8 mouse cellular contexts compared by ENCODE assay signal in the genomic region with DNA sequence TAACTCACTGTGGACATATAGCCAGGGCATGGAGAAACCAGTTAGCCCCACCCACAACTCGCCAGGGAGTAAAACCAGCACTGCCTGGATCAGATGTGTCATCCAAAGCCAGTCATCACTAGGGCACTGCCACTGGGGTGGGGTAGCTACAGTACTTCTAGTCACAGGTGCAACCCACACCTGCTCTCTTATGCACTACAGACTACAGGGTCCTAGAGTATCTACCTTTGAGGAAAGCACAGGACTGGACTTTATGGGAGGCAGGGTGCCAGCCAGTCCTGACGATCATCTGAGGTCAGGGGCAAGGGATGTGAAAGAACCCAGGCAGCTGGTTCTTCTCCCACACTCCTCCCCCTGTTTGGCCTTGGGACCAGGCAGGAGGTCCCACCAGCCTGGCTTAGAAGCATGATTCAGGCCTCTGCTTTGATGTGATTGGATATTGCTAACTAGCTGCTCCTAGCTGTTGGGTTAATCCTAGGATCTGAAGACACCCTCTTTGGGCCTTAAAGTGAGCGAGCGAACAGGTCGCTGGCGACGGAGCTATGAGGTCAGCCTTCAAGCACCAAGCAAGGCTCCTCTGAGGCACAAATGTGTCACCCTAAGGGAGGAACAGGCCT. TPM values are rescaled to one million over a fixed set of nuclear protein-coding genes. Genes with fewer than 3 reads are reported as not detected.
A peak's percentile ranks its signal among the peaks of the same experiment; 100 is the strongest.
DNase-seq lines count a peak whose midpoint lies in the region; ATAC-seq and TF ChIP-seq lines count a peak whose summit lies in the region.

No protein-coding gene starts in this region.

- DNase-seq in ovary, adult 18-20 months (ENCODE audit: low spot score), result peak; percentile 75
- no peak for DNase-seq in ovary, postnatal 10 days (ENCODE audit: low spot score)
- DNase-seq in c-Kit-positive CD71-negative TER-119-negative erythroid progenitor cells, embryonic 14.5 days (ENCODE audit: low read depth), result peak; percentile 35
- peak; percentile 52 to 53 for DNase-seq in heart, adult 9 months (ENCODE audit: low spot score in 2 of 2)
- peak; percentile 59 to 81 for DNase-seq in lung, postnatal 4 days
- peak; percentile 79 for DNase-seq in stomach, postnatal 0 days (ENCODE audit: low spot score)
- DNase-seq in layer of hippocampus, adult 8-10 months (ENCODE audit: low spot score in 2 of 2), result no peak

- H3K36me3 ChIP-seq in kidney, embryonic 16.5 days (ENCODE audit: insufficient read depth, low read length), result peaks cover 28% of the 10 kb centered on the region
- H3K36me3 ChIP-seq in stomach, postnatal 0 days (ENCODE audit: control insufficient read depth, insufficient read depth, low read length), result peaks cover 14% of the 10 kb centered on the region

- H3K4me1 ChIP-seq in kidney, embryonic 16.5 days (ENCODE audit: insufficient read depth, low read length), result peaks cover 19% of the 10 kb centered on the region
- H3K4me1 ChIP-seq in stomach, postnatal 0 days (replicated peaks; ENCODE audit: control insufficient read depth, insufficient read depth), result peaks cover 9% of the 10 kb centered on the region

- peak overlapping the region; percentile 68 for H3K4me2 ChIP-seq in kidney, embryonic 16.5 days (replicated peaks; ENCODE audit: low read depth, low read length)
- peak overlapping the region; percentile 74 for H3K4me2 ChIP-seq in stomach, postnatal 0 days (replicated peaks; ENCODE audit: low read depth)

- WGBS in kidney, embryonic 16.5 days, result 14% methylated on average over 7 of the region's 7 CpGs
- 6% methylated on average over 7 of the region's 7 CpGs for WGBS in stomach, postnatal 0 days

- peak overlapping the region; percentile 78 for H3K27ac ChIP-seq in kidney, embryonic 16.5 days (ENCODE audit: low read length)
- peak overlapping the region; percentile 93 for H3K27ac ChIP-seq in stomach, postnatal 0 days (replicated peaks)

- TF ChIP-seq CTCF in stomach, postnatal 0 days (IDR thresholded peaks at IDR 0.05; ENCODE audit: low read depth), result no peak

- H3K9me3 ChIP-seq in kidney, embryonic 16.5 days (ENCODE audit: low read length), result no peaks in the 10 kb centered on the region
- no peaks in the 10 kb centered on the region for H3K9me3 ChIP-seq in stomach, postnatal 0 days (ENCODE audit: control insufficient read depth, low read length)

- peak overlapping the region; percentile 73 for H3K9ac ChIP-seq in kidney, embryonic 16.5 days (replicated peaks; ENCODE audit: low read length)
- H3K9ac ChIP-seq in stomach, postnatal 0 days (ENCODE audit: low read length), result peak overlapping the region; percentile 76

- no peak for TF ChIP-seq EP300 in stomach, postnatal 0 days (optimal IDR thresholded peaks at IDR 0.05)

- H3K27me3 ChIP-seq in kidney, embryonic 16.5 days (ENCODE audit: insufficient read depth, low read length), result no peaks in the 10 kb centered on the region
- H3K27me3 ChIP-seq in stomach, postnatal 0 days (ENCODE audit: control insufficient read depth, insufficient read depth, low read length), result no peaks in the 10 kb centered on the region

- H3K4me3 ChIP-seq in kidney, embryonic 16.5 days (ENCODE audit: low read length), result peak overlapping the region; percentile 75
- H3K4me3 ChIP-seq in stomach, postnatal 0 days (ENCODE audit: low read depth, low read length), result peak overlapping the region; percentile 59

- ATAC-seq in kidney, embryonic 16.5 days (ENCODE audit: low FRiP score, low TSS enrichment), result peak; percentile 1; the same call in 1 of the 2 replicates
- ATAC-seq in stomach, postnatal 0 days (ENCODE audit: low FRiP score, low TSS enrichment), result peak; percentile 63

RNA-seq across cellular contexts. Expression of gene Rnh1, which starts 4.6 kb away (rescaled TPM):
- 141 and 155 TPM in 2 replicates for polyA plus RNA-seq in kidney, embryonic 16.5 days (2015; fragmentation: Nextera tagmentation; extraction: Ambion mirVana)
- polyA plus RNA-seq in stomach, postnatal 0 days (2015; fragmentation: Nextera tagmentation; extraction: Ambion mirVana), result 216 and 220 TPM in 2 replicates
- 10 to 100 TPM; 37.5 to 49.4 (median 42.2) TPM for total RNA-seq in layer of hippocampus, adult 8-10 months (2022)

RNA-seq across cellular contexts. Expression of gene Hras, which starts 25.8 kb away (rescaled TPM):
- 40.3 and 78.3 TPM in 2 replicates for polyA plus RNA-seq in kidney, embryonic 16.5 days (2015; fragmentation: Nextera tagmentation; extraction: Ambion mirVana)
- polyA plus RNA-seq in stomach, postnatal 0 days (2015; fragmentation: Nextera tagmentation; extraction: Ambion mirVana), result 118 and 125 TPM in 2 replicates
- total RNA-seq in layer of hippocampus, adult 8-10 months (2022), result 100 to 1,000 TPM; 181 to 211 (median 191) TPM

RNA-seq across cellular contexts. Expression of gene Lrrc56, which starts 25.9 kb away (rescaled TPM):
- polyA plus RNA-seq in kidney, embryonic 16.5 days (2015; fragmentation: Nextera tagmentation; extraction: Ambion mirVana), result 13.5 and 15.1 TPM in 2 replicates
- polyA plus RNA-seq in stomach, postnatal 0 days (2015; fragmentation: Nextera tagmentation; extraction: Ambion mirVana), result 2.8 and 3.5 TPM in 2 replicates
- 1 to 10 TPM; 3.6 to 5.6 (median 5.1) TPM for total RNA-seq in layer of hippocampus, adult 8-10 months (2022)

RNA-seq across cellular contexts. Expression of gene Ptdss2, which starts 45.8 kb away (rescaled TPM):
- polyA plus RNA-seq in kidney, embryonic 16.5 days (2015; fragmentation: Nextera tagmentation; extraction: Ambion mirVana), result 85.5 and 86.7 TPM in 2 replicates
- polyA plus RNA-seq in stomach, postnatal 0 days (2015; fragmentation: Nextera tagmentation; extraction: Ambion mirVana), result 21.6 and 22.9 TPM in 2 replicates
- 10 to 100 TPM; 39.5 to 57.5 (median 54.0) TPM for total RNA-seq in layer of hippocampus, adult 8-10 months (2022)

RNA-seq across cellular contexts. Expression of gene Lmntd2, which starts 45.9 kb away (rescaled TPM):
- 3.9 and 4.4 TPM in 2 replicates for polyA plus RNA-seq in kidney, embryonic 16.5 days (2015; fragmentation: Nextera tagmentation; extraction: Ambion mirVana)
- 2.7 and 3.6 TPM in 2 replicates for polyA plus RNA-seq in stomach, postnatal 0 days (2015; fragmentation: Nextera tagmentation; extraction: Ambion mirVana)
- not detected for total RNA-seq in layer of hippocampus, adult 8-10 months (2022)

Comparison
In these comparisons a context has a peak if more than half of its experiments do, and no peak if none do; other contexts are left out.
1. DNase-seq: peak in ovary, adult 18-20 months (single experiment), c-Kit-positive CD71-negative TER-119-negative erythroid progenitor cells, embryonic 14.5 days (single experiment), heart, adult 9 months (2 of 2), lung, postnatal 4 days (2 of 2) and stomach, postnatal 0 days (single experiment); none in ovary, postnatal 10 days (single experiment) and layer of hippocampus, adult 8-10 months (0 of 2).